Mouse (Mus musculus): Measurements from ENCODE around the gene Dstyk.

DNA sequence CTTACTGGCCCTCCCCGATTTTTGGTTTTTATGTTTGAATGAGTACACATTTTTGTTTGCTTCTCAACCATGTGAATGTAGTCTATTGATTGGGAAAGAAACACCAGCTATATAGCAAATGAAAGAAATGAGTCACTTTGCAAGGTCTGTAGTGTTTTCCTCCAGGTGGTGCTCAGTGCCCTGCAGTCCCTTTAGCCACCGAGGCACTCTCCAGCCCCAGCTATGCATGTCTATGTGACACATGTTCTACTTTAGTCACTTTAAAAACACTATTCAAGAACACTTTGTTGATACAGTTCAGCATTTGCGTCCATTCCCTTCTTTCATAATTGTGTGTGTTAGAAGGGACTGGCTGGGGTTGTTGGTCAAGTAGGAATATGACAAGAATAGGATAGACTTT lies 65.9 kb downstream of the Dstyk start:
- no peak for TF ChIP-seq CTCF (IDR thresholded peaks at IDR 0.05)
- TF ChIP-seq EP300 (IDR thresholded peaks at IDR 0.05), result no peak
